Mouse (Mus musculus) lung, embryonic 16.5 days (tissue): ENCODE data around the gene Hmga1. TPM values are rescaled to one million over a fixed set of nuclear protein-coding genes. Genes with fewer than 3 reads are reported as not detected.

Experiments used
- ATAC-seq: fragments of 200-750 bp; cut with Nextera tagmentation; 2 replicates; pipeline ENCODE4 v1.8.0; 2017; ENCODE audit warnings: low read depth, mild to moderate bottlenecking, moderate library complexity
- H3K27ac ChIP-seq: fragments of 300-500 bp; sonication (generic); 2 replicates; pipeline ENCODE4 v1.5.1; 2014; ENCODE audit warnings: mild to moderate bottlenecking, control low read depth, low read length
- H3K27me3 ChIP-seq: fragments of 300-500 bp; sonication (generic); 2 replicates; pipeline ENCODE4 v1.6.1; 2014; ENCODE audit warnings: low read depth, low read length, mixed read lengths; ENCODE audit not compliant: control insufficient read depth, insufficient read depth
- H3K36me3 ChIP-seq: fragments of 300-500 bp; sonication (generic); 2 replicates; pipeline ENCODE4 v1.6.1; 2014; ENCODE audit warnings: low read length; ENCODE audit not compliant: control insufficient read depth, insufficient read depth
- H3K4me1 ChIP-seq: fragments of 300-500 bp; sonication (generic); replicated peaks from 2 replicates; pipeline ENCODE4 v1.6.1; 2014; ENCODE audit warnings: low read length, mixed read lengths; ENCODE audit not compliant: control insufficient read depth, insufficient read depth
- H3K4me2 ChIP-seq: fragments of 300-500 bp; sonication (generic); 2 replicates; pipeline ENCODE4 v1.6.1; 2014; ENCODE audit warnings: low read depth, low read length, control low read depth
- H3K4me3 ChIP-seq: fragments of 300-500 bp; sonication (generic); 2 replicates; pipeline ENCODE4 v1.5.1; 2014; ENCODE audit warnings: mild to moderate bottlenecking, low read length, control low read depth
- H3K9ac ChIP-seq: fragments of 300-500 bp; sonication (generic); 2 replicates; pipeline ENCODE4 v1.6.1; 2014; ENCODE audit warnings: low read length, control low read depth
- H3K9me3 ChIP-seq: fragments of 300-500 bp; sonication (generic); 2 replicates; pipeline ENCODE4 v1.6.1; 2016; ENCODE audit warnings: low read length; ENCODE audit not compliant: control insufficient read depth
- WGBS: fragments of 180-500 bp; shearing (Covaris S2); extraction: QIAGEN DNeasy Blood & Tissue Kit; methylation state at CpG from one replicate; pipeline ENCODE4 v1.1.7; 2014; 5-methylcytosine and 5-hydroxymethylcytosine counted together
- polyA plus RNA-seq: library from polyadenylated mRNA; unstranded; fragments of >200 nt; fragmentation: Nextera tagmentation; extraction: Ambion mirVana; gene quantifications from 2 replicates; pipeline ENCODE4 v1.2.1, GENCODE M21; 2015

Gene Hmga1
- polyA plus RNA-seq, 1 experiment from 2014 or later: 215 TPM

DNA sequence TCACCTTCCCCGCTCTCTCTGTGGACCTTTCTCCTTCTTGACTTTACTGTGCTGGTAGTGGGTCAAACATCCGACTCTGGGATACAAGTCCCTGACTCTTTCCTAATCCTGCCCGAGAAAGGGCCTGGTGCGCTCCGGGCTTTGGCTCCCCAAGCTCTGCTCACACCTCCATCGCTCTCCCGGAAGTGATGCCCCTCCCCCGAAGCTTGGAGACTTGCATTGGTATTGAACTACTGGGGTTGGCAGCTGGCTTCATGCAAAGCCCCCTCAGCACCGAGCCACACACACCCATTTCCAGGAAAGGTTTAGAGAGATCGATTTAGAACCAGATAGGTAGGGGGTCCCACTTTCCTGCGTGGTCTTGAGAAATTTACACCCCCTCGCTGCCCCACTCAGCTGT, 10.3 kb upstream of the Hmga1 start:
- H3K4me2 ChIP-seq: no peak overlapping the region
- H3K27me3 ChIP-seq: no peaks in the 10 kb centered on the region
- H3K9ac ChIP-seq: no peak overlapping the region
- no peak for ATAC-seq
- H3K4me3 ChIP-seq: no peak overlapping the region
- no peaks in the 10 kb centered on the region for H3K36me3 ChIP-seq
- H3K4me1 ChIP-seq: 0 out of 2 replicates have a peak, but pooled peaks cover 2% of the 10 kb centered on the region
- no peak overlapping the region for H3K27ac ChIP-seq
- WGBS: 33% methylated on average over 12 of the region's 12 CpGs
- no peaks in the 10 kb centered on the region for H3K9me3 ChIP-seq

GRCm38 (mm10) chr17:27546574-27547085, 9.7 kb upstream of the Hmga1 start:
- Histone ChIP-seq H3K36me3 (no peaks in the 10 kb centered on the region), H3K9ac (no peak overlapping the region), H3K4me2 (no peak overlapping the region), H3K4me1 (0 out of 2 replicates have a peak, but pooled peaks cover 2% of the 10 kb centered on the region), H3K9me3 (no peaks in the 10 kb centered on the region), H3K27me3 (no peaks in the 10 kb centered on the region), H3K27ac (no peak overlapping the region), H3K4me3 (no peak overlapping the region)
- ATAC-seq: no peak
- 64% methylated on average over 7 of the region's 7 CpGs for WGBS

- Histone ChIP-seq H3K36me3 (no peaks in the 10 kb centered on the region), H3K27ac (no peak overlapping the region), H3K9me3 (no peaks in the 10 kb centered on the region), H3K27me3 (no peaks in the 10 kb centered on the region), H3K4me2 (no peak overlapping the region), H3K9ac (no peak overlapping the region), H3K4me3 (no peak overlapping the region), H3K4me1 (0 out of 2 replicates have a peak, but pooled peaks cover 2% of the 10 kb centered on the region)
- 52% methylated on average over 9 of the region's 9 CpGs for whole genome bisulfite sequencing
- 0 out of 2 replicates have a peak, but pooled peaks have one; percentile 34 for ATAC-seq
These were observed 8.9 kb upstream of the Hmga1 start for GRCm38 (mm10) chr17:27547253-27547868.

GRCm38 (mm10) chr17:27549234-27549633, 7.1 kb upstream of the Hmga1 start:
- ATAC-seq: no peak
- Histone ChIP-seq H3K4me2 (no peak overlapping the region), H3K36me3 (no peaks in the 10 kb centered on the region), H3K9me3 (no peaks in the 10 kb centered on the region), H3K27me3 (no peaks in the 10 kb centered on the region), H3K27ac (no peak overlapping the region), H3K4me1 (peaks cover 2% of the 10 kb centered on the region; the same call in 1 of the 2 replicates), H3K4me3 (no peak overlapping the region), H3K9ac (no peak overlapping the region)
- 60% methylated on average over 8 of the region's 8 CpGs for WGBS

- WGBS: 58% methylated on average over 10 of the region's 10 CpGs
- Histone ChIP-seq H3K4me1 (peaks cover 13% of the 10 kb centered on the region), H3K27me3 (no peaks in the 10 kb centered on the region), H3K27ac (no peak overlapping the region), H3K4me3 (no peak overlapping the region), H3K4me2 (no peak overlapping the region), H3K36me3 (no peaks in the 10 kb centered on the region), H3K9me3 (no peaks in the 10 kb centered on the region), H3K9ac (no peak overlapping the region)
- no peak for ATAC-seq
These were observed 4.8 kb upstream of the Hmga1 start for GRCm38 (mm10) chr17:27551393-27551940.

DNA sequence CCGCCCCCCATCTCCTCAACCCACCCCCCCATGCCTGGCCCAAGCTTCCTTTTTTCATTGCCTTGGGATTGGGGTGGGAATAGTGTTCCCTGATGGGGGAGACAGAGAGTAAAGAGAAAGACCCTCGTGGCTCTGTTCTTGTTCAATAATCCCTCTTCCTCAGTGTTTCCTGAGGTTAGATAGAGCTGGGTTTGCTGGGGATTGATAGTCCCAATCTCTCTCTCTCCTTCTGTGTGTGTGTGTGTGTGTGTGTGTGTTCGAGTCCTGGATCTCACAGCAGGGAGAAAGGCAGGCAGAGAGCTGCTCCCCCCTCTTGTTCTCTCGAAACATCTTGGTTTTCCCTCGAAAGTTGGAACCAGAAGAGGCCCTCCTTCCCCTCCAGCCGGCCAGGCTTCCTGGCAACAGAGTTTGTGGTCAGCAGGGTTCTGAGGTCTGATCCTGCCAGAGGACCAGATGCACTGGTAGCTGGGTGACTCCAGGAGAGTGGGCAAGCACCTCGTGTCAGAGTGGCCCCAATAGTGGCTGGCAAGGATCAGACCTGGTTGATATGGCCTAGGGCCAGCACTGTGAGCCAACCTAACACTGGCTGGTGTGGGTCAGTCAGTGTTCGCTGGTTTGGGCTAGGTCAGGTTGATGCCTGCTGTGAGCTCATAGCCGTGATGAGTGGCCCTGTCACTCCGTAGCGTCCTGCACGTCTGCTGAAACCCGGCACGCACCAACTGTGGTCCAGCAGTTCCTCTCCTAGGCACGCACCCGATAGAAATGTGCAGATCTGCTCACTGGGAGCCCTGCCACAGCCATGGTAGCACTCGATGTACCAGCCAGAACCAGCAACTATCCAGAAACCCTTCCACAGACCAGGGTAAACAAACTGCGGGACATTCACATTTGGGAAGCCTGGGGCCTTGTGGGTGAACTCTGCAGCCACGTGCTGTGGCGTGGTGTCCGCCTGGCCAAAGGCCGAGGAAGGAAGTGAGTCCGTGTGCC, 3.8 kb upstream of the Hmga1 start:
- Histone ChIP-seq H3K27me3 (no peaks in the 10 kb centered on the region), H3K4me3 (no peak overlapping the region), H3K36me3 (no peaks in the 10 kb centered on the region), H3K4me2 (no peak overlapping the region), H3K4me1 (peaks cover 15% of the 10 kb centered on the region), H3K27ac (no peak overlapping the region), H3K9ac (no peak overlapping the region), H3K9me3 (no peaks in the 10 kb centered on the region)
- ATAC-seq: no peak
- WGBS: 73% methylated on average over 23 of the region's 23 CpGs

DNA sequence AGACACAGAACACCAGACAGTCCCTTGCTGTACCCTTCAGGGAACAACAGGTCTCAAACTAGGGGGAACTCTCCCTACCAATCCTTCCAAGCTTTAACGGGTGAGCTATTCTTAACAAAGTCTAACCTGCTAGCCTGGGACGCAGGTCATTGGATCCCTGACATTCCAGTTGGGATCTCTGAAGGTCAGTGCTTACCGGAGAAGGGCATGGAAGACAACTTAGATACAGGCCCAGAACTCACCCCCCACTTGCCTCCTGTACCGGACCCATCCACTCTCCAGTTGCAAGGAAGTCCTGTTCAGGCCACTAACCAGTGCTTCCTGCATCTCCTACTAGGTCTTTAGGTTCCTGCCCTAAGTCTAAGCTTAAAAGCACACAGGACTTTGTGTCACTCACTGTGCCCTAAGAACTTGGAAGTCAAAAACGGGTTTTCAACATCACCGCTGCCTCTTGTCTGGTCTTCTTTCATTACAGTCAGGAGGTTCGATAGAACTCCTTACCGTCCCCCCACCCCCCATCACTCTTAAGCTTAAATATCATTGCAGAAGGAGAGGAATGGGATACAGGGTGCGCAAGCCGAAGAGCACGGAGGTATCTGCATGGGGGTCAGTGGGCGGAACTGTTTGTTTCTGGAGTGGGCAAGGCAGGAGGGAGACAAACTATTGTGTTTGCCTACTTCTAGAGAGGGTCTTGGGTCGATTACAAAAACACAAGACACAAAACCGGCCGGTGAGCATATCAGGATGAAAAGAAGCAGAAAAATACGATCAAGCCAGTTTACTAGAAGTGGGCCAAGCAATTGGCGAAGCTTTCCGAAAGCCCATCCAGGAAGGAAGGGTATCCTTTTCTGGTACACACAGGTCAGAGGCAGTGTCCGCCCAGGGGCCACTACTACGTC, 2.0 kb upstream of the Hmga1 start:
- H3K27ac ChIP-seq: peak overlapping the region; percentile 98
- H3K36me3 ChIP-seq: no peaks in the 10 kb centered on the region
- no peak for ATAC-seq
- peak overlapping the region; percentile 83 for H3K4me3 ChIP-seq
- no peaks in the 10 kb centered on the region; the same call in 1 of the 2 replicates for H3K27me3 ChIP-seq
- H3K4me1 ChIP-seq: peaks cover 25% of the 10 kb centered on the region
- H3K9ac ChIP-seq: peak overlapping the region; percentile 88
- WGBS: 48% methylated on average over 20 of the region's 20 CpGs
- no peaks in the 10 kb centered on the region for H3K9me3 ChIP-seq
- peak overlapping the region; percentile 85 for H3K4me2 ChIP-seq

DNA sequence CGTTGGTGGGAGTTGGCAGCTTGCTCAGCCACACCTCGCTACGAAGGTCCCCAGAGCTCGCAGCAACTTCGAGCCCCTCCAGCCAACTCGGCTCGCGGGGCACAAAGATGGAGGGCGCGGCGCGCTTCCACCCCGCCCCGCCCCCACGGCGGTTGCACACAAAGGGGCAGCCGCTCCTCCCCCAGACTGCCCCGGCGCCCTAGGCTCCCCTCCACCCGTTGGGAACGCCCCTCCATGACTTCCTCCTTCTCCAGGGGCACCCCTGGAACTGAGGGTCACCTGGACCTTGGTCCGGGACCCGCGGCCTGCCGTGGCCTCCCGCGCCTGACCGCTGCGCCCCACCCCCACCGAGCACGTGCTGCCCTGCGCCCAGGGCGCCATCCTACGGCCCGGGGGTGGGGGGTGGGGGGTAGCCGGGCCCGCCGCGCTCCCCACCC, 1.2 kb upstream of the Hmga1 start:
- H3K9ac ChIP-seq: peak overlapping the region; percentile 88
- H3K9me3 ChIP-seq: no peaks in the 10 kb centered on the region
- ATAC-seq: peak; percentile 56
- no peaks in the 10 kb centered on the region; the same call in 1 of the 2 replicates for H3K27me3 ChIP-seq
- peaks cover 25% of the 10 kb centered on the region for H3K4me1 ChIP-seq
- H3K36me3 ChIP-seq: no peaks in the 10 kb centered on the region
- H3K4me2 ChIP-seq: peak overlapping the region; percentile 85
- H3K4me3 ChIP-seq: peak overlapping the region; percentile 83
- 0% methylated on average over 25 of the region's 39 CpGs for WGBS
- peak overlapping the region; percentile 98 for H3K27ac ChIP-seq
